Mouse (Mus musculus) hindbrain, embryonic 11.5 days (tissue): Measurements from ENCODE around the gene Rbm15b. TPM values are rescaled to one million over a fixed set of nuclear protein-coding genes. Genes with fewer than 3 reads are reported as not detected.

Experiments
- ATAC-seq: fragments of 200-750 bp; cut with Nextera tagmentation; 2 replicates; pipeline ENCODE4 v1.8.0; 2017; ENCODE audit warnings: mild to moderate bottlenecking, moderate TSS enrichment, moderate library complexity; ENCODE audit not compliant: low FRiP score
- DNase-seq: peaks from one replicate; pipeline ENCODE4 v3.0.0-alpha.2; 2015; ENCODE audit warnings: low spot score
- H3K27ac ChIP-seq: fragments of 300-500 bp; sonication (generic); 2 replicates; pipeline ENCODE4 v1.5.1; 2014; ENCODE audit warnings: mild to moderate bottlenecking, low read depth, low read length
- H3K27me3 ChIP-seq: fragments of 300-500 bp; sonication (generic); 2 replicates; pipeline ENCODE4 v1.6.1; 2014; ENCODE audit warnings: mild to moderate bottlenecking, low read length, moderate library complexity, mixed read lengths; ENCODE audit not compliant: control insufficient read depth, insufficient read depth
- H3K36me3 ChIP-seq: fragments of 300-500 bp; sonication (generic); 2 replicates; pipeline ENCODE4 v1.6.1; 2014; ENCODE audit warnings: mild to moderate bottlenecking, low read length, moderate library complexity, mixed read lengths; ENCODE audit not compliant: control insufficient read depth, insufficient read depth
- H3K4me1 ChIP-seq: fragments of 300-500 bp; sonication (generic); replicated peaks from 2 replicates; pipeline ENCODE4 v1.6.1; 2014; ENCODE audit warnings: low read length, mixed read lengths; ENCODE audit not compliant: control insufficient read depth, insufficient read depth
- H3K4me2 ChIP-seq: fragments of 300-500 bp; sonication (generic); replicated peaks from 2 replicates; pipeline ENCODE4 v1.6.1; 2014; ENCODE audit warnings: mild to moderate bottlenecking, low read depth, low read length
- H3K4me3 ChIP-seq: fragments of 300-500 bp; sonication (generic); 2 replicates; pipeline ENCODE4 v1.5.1; 2014; ENCODE audit warnings: low read depth, low read length
- H3K9ac ChIP-seq: fragments of 300-500 bp; sonication (generic); 2 replicates; pipeline ENCODE4 v1.6.1; 2014; ENCODE audit warnings: low read depth, low read length
- H3K9me3 ChIP-seq: fragments of 300-500 bp; sonication (generic); 2 replicates; pipeline ENCODE4 v1.6.1; 2016; ENCODE audit warnings: low read length; ENCODE audit not compliant: control insufficient read depth
- WGBS: fragments of 180-500 bp; shearing (Covaris S2); extraction: QIAGEN DNeasy Blood & Tissue Kit; methylation state at CpG from one replicate; pipeline ENCODE4 v1.1.7; 2014; 5-methylcytosine and 5-hydroxymethylcytosine counted together
- polyA plus RNA-seq: library from polyadenylated mRNA; unstranded; fragments of >200 nt; fragmentation: Nextera tagmentation; extraction: Ambion mirVana; gene quantifications from 2 replicates; pipeline ENCODE4 v1.2.1, GENCODE M21; 2014

Gene Rbm15b
- polyA plus RNA-seq, 1 experiment from 2014 or later: 24.0 TPM

DNA sequence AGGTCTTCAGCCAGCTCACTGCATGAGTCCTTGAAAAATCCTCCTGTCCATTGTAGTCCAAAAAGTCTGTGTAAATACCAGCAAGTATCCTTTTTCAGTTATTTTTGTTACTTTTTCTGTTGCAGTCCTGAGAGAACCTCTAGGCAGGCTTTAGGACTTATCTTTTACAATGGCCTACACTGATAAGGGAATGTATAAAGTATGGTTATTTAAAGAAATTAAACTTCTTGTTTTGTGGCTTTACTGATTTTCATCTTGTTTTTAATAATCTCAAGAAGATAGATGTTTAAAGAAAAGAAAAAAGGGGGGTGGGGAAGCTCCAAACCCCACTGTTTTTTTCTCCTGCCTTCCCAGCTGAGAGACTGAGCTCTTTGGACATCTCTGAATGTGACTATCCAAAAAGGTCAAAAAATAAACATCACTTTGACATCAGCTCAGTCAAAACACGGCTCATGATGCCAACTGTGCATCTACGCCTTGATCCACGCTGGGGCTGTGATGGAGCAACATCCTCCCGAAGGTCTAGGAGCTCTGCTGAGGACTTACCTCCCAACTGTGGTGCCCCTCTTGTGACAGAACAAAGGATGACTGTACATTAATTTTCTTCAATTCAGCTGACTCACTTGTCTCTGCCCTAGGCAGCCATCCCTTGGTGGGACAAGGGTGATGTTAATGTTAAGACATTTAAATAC, 16.0 kb upstream of the Rbm15b start:
- Histone ChIP-seq H3K36me3 (no peaks in the 10 kb centered on the region), H3K9me3 (no peaks in the 10 kb centered on the region), H3K4me3 (no peak overlapping the region), H3K4me1 (no peaks in the 10 kb centered on the region), H3K4me2 (no peak overlapping the region), H3K27me3 (no peaks in the 10 kb centered on the region), H3K27ac (no peak overlapping the region), H3K9ac (no peak overlapping the region)
- WGBS: 86% methylated on average over 4 of the region's 4 CpGs
- no peak for DNase-seq
- ATAC-seq: no peak

DNA sequence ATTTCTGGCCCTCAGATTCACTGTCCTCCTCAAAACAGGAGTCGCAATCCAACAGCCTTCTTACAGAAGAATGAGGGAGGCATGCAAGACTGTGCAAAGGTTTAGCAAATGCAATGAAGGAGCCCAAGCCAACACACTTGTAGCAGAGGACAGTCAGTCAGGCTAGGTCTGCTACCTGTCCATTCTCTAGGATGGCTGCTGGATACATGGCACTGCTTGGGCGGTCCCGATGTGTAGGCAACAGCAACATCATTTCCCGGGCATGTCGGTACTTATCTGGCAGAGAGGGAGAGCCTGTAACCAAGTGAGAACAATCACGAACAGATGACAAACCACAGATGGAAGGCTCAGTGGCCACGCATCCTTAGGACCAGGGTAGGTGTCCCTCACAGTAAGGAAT, 14.4 kb upstream of the Rbm15b start:
- Histone ChIP-seq H3K27ac (no peak overlapping the region), H3K36me3 (no peaks in the 10 kb centered on the region), H3K4me1 (no peaks in the 10 kb centered on the region), H3K4me2 (no peak overlapping the region), H3K27me3 (no peaks in the 10 kb centered on the region), H3K4me3 (no peak overlapping the region), H3K9me3 (no peaks in the 10 kb centered on the region), H3K9ac (no peak overlapping the region)
- 89% methylated on average over 7 of the region's 7 CpGs for WGBS
- DNase-seq (no peak), ATAC-seq (no peak)

DNA sequence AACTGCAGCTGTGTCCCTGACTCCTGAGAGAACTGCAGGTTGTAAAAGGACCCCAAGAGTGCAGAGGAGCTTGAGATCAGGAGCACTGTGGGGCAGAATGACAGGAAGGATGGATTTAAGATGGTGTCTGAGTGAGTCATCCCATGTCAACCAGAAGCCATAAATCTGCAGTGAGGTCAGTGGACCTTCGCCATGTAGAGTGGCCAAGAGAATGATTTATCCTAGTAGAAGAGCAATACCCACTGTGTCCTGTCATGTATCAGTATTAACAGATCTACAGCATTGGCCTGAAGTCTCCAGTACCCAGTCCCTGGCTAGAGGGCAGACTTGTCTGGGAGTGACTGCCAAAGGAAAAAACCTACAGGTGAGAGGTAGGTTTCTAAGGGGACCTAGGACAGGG, 11.7 kb upstream of the Rbm15b start:
- no peak for ATAC-seq
- H3K36me3 ChIP-seq: no peaks in the 10 kb centered on the region
- 95% methylated on average over 1 of the region's 1 CpGs for whole genome bisulfite sequencing

DNA sequence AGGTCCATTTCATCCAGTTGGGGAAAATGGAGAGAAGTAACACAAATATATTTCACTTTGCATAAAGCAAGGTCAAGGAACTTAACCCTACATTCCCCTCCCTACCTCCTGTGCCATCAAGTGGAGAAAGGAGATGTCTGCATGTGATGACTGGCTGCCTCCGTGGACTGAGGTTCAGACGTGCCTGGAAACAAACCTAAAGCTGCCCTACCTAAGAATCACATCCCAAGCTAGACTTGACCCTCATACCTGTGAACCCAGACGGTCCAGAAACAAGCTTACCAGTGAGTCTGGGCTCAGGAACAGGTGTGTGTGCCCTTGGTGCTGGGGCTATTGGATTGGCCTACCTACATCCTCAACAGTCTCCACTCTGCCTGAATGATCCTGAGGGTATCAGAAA, 6.1 kb upstream of the Rbm15b start:
- H3K27me3 ChIP-seq: no peaks in the 10 kb centered on the region
- peaks cover 3% of the 10 kb centered on the region; the same call in 1 of the 2 replicates for H3K36me3 ChIP-seq
- no peaks in the 10 kb centered on the region for H3K9me3 ChIP-seq
- H3K9ac ChIP-seq: no peak overlapping the region
- WGBS: 50% methylated on average over 3 of the region's 3 CpGs
- H3K27ac ChIP-seq: no peak overlapping the region
- peaks cover 7% of the 10 kb centered on the region; the same call in 1 of the 2 replicates for H3K4me1 ChIP-seq
- H3K4me3 ChIP-seq: no peak overlapping the region; the same call in 1 of the 2 replicates
- no peak for DNase-seq
- H3K4me2 ChIP-seq: 0 out of 2 replicates have a peak overlapping the region, but pooled peaks have one; percentile 7
- ATAC-seq: no peak

More for the DNA sequence above, 11.7 kb upstream of the Rbm15b start:
- Histone ChIP-seq H3K9ac (no peak overlapping the region), H3K27me3 (no peaks in the 10 kb centered on the region), H3K4me2 (no peak overlapping the region), H3K27ac (no peak overlapping the region), H3K4me1 (no peaks in the 10 kb centered on the region), H3K9me3 (no peaks in the 10 kb centered on the region), H3K4me3 (no peak overlapping the region)
- DNase-seq: no peak

DNA sequence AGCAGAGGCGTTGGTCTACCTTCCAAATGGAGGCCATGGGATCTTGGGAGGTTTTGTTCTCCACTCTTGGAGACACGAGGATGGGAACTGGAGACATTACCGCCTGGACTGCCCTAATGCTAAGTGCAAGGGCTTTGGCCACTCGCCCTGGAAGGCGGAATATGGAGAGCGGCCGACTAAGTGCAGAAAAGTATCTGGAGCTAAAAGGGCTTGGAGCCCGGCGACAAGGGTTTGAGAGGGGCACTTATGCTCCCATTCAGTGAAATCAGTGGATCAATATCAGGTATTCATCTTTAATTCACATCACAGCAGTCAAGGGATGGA, 5.3 kb upstream of the Rbm15b start:
- Histone ChIP-seq H3K9me3 (no peaks in the 10 kb centered on the region), H3K36me3 (peaks cover 3% of the 10 kb centered on the region; the same call in 1 of the 2 replicates), H3K9ac (peak overlapping the region; percentile 64), H3K27me3 (no peaks in the 10 kb centered on the region), H3K27ac (peak overlapping the region; percentile 91), H3K4me2 (peak overlapping the region; percentile 73), H3K4me1 (peaks cover 8% of the 10 kb centered on the region), H3K4me3 (peak overlapping the region; percentile 93)
- DNase-seq (no peak), ATAC-seq (no peak)
- WGBS: under 1% methylated on average over 9 of the region's 9 CpGs

DNA sequence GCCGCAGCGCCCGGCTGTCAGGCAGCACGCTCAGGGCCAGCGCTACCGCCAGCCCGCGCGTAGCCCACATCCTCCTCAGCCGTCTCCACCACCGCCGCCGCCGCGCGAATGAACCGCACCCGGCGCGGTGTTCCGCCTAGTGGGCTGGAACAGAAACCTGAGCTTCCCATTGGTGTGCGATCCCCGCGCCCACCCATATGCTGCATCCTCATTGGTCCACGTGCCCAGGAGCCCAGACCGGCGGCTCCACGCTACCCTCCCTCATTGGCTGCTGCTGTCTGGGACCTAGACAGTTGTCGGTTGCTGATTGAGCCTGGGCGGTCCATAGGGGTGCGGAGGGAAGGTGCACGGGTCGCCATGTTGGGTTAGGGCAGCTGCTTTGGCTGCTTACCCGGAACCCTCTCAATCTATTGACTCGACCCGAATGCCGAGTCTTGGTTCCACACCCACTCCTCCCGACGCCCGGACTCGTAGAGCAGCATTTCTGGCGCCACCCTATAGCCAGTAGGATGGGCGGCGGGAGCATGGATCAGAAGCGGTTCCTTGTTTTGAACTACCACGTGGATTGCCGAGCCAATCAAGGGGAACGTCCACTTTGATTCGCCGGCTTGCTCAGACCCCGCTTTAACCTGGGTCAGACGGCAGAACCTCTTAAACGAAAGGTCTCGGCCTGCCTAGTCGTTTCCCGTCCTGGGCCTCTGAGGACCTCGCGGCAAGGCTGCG, 4.8 kb upstream of the Rbm15b start, which contains the start of gene Manf:
Gene Manf, minus strand, starts transcription at position 151 of the 723 bp plus-strand sequence.
- H3K4me1 ChIP-seq: peaks cover 10% of the 10 kb centered on the region

DNA sequence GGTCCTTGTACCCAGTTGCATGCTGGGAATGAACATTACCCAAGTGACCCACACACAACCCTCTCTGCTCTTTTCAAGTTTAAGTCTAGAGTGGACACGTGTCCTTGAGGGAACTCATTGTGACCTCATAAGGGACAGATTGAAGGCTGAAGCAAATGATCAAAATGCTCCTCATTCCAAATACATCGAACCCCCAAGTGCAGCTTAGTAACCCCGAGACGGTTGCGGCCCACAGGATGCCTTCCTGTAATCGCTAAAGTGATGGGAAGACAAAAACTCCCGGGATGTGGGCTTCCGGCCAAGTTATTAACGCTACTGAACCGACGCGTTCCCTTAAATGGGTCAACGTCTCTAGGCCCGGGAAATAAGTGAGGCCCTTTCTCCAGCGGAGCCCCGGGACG, 4.1 kb upstream of the Rbm15b start:
- peaks cover 3% of the 10 kb centered on the region; the same call in 1 of the 2 replicates for H3K36me3 ChIP-seq
- H3K4me2 ChIP-seq: peak overlapping the region; percentile 62
- H3K9me3 ChIP-seq: no peaks in the 10 kb centered on the region
- ATAC-seq (no peak; the same call in 1 of the 2 replicates), DNase-seq (peak; percentile 51)
- WGBS: 1% methylated on average over 17 of the region's 17 CpGs
- H3K4me1 ChIP-seq: peaks cover 10% of the 10 kb centered on the region
- H3K4me3 ChIP-seq: peak overlapping the region; percentile 93
- H3K9ac ChIP-seq: peak overlapping the region; percentile 92
- peak overlapping the region; percentile 82 for H3K27ac ChIP-seq
- no peaks in the 10 kb centered on the region for H3K27me3 ChIP-seq

More for the DNA sequence above, 4.8 kb upstream of the Rbm15b start, which contains the start of gene Manf:
- Histone ChIP-seq H3K27me3 (no peaks in the 10 kb centered on the region), H3K27ac (peak within 1 kb of the TSS; percentile 91), H3K9ac (peak within 1 kb of the TSS; percentile 92), H3K9me3 (no peaks in the 10 kb centered on the region), H3K4me3 (peak within 1 kb of the TSS; percentile 93), H3K4me2 (peak within 1 kb of the TSS; percentile 73), H3K36me3 (peaks cover 3% of the 10 kb centered on the region; the same call in 1 of the 2 replicates)
- peak; percentile 95 for DNase-seq
- ATAC-seq: peak; percentile 98
- WGBS: under 1% methylated on average over 58 of the region's 59 CpGs

DNA sequence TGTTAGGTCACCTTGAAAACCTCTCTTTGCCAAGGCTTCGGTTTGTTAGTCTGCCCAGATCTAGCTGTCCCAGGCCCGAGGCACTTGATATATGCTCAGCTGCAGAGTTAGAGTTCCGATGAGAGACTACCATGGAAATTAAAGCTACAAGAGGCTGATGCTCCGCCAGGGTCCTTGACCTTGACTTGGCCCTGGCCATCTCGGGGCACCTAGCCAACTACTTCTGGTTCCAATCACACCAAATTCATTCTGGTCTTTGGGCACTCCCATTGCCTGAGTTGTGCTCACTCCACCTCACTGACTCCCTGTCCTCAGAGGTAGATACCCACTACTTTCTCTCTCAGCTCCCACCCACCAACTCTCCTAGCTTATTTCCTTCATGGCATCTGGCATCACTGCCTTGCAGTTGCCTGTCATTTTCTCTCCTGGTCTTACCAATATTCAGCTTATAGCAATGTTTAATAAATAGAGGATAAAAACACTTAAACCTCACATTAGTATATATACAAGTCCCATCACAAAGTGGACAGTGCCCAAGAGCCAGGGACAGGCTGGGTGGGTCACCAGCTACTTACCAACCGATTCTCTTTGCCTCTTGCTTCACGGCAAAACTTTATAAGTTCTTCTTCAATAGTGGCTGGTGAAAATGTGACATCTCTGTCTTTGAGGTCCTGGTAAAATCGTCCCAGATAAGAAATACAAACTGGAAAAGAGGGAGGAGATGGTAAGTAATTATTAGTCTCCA, 3.4 kb upstream of the Rbm15b start:
- Histone ChIP-seq H3K4me1 (peaks cover 10% of the 10 kb centered on the region), H3K9me3 (no peaks in the 10 kb centered on the region), H3K4me3 (peak overlapping the region; percentile 93), H3K9ac (peak overlapping the region; percentile 92), H3K27ac (no peak overlapping the region), H3K27me3 (no peaks in the 10 kb centered on the region), H3K36me3 (peaks cover 3% of the 10 kb centered on the region; the same call in 1 of the 2 replicates), H3K4me2 (peak overlapping the region; percentile 62)
- ATAC-seq (no peak), DNase-seq (no peak)
- 69% methylated on average over 8 of the region's 8 CpGs for WGBS
